Comparison of ENCODE assay signal across 8 mouse cellular contexts in the genomic region with DNA sequence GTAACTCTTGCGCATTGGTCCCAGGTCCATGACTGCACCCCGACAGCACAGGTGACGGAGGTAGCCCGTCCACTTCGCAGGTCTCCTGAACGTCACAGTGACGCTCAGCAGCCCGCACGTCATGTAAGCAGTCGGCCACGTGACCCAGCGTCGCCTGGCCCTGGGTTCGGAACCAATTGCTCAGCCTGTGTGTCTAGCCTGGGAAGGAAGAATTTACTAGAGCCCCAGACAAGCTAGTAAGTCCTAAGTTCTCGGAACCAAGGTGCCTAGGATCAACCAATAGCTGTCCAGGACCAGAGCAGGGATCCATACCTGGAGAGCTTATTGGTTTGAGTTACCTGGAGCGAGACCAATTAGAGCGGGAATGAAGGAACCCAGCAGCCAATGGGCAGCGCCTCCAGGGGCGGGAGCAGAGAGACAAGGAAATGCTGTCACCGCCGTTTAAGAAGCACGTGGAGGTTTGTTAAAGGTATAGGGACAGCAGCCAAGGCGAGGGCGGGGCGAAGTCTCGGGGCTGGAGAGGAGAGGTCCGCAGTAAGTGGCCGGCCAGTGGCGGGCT. TPM values are rescaled to one million over a fixed set of nuclear protein-coding genes. Genes with fewer than 3 reads are reported as not detected.
A peak's percentile ranks its signal among the peaks of the same experiment; 100 is the strongest.
DNase-seq lines count a peak whose midpoint lies in the region; ATAC-seq and TF ChIP-seq lines count a peak whose summit lies in the region.

TSS of gene Pnpo (minus strand) at position 241 of the 559 bp plus-strand sequence.

- peak within 1 kb of the TSS; percentile 14; the same call in 1 of the 2 replicates for H3K27ac ChIP-seq in ES-E14 (ENCODE audit: insufficient read depth, low read depth, low read length, poor library complexity, severe bottlenecking)
- no peak within 1 kb of the TSS for H3K27ac ChIP-seq in forebrain, embryonic 16.5 days (ENCODE audit: low read length)
- H3K27ac ChIP-seq in layer of hippocampus, adult 2 months: peak within 1 kb of the TSS; percentile 87
- peak within 1 kb of the TSS; percentile 63 for H3K27ac ChIP-seq in lung, embryonic 14.5 days (ENCODE audit: low read depth)
- no peak within 1 kb of the TSS for H3K27ac ChIP-seq in olfactory bulb, adult 2 months (ENCODE audit: insufficient read depth, low read depth, low read length)
- peak within 1 kb of the TSS; percentile 42; the same call in 1 of the 2 replicates for H3K27ac ChIP-seq in thymus, adult 2 months (ENCODE audit: control insufficient read depth, insufficient read depth, low read length)

- DNase-seq in ES-E14 (ENCODE audit: low read depth, low spot score): peak; percentile 94
- peak; percentile 90 to 96 for DNase-seq in cerebellum, adult 18-20 months
- peak; percentile 85 to 87 for DNase-seq in heart, postnatal 36 days
- DNase-seq in layer of hippocampus, adult 2 months (ENCODE audit: low spot score in 2 of 2): peak; percentile 88 to 96
- DNase-seq in lung, embryonic 14.5 days: peak; percentile 94
- peak; percentile 92 for DNase-seq in thymus, adult 2 months

- no peaks in the 10 kb centered on the region for H3K27me3 ChIP-seq in forebrain, embryonic 16.5 days (replicated peaks; ENCODE audit: control insufficient read depth, insufficient read depth, low read length)
- H3K27me3 ChIP-seq in lung, embryonic 14.5 days (ENCODE audit: insufficient read depth, low read length): no peaks in the 10 kb centered on the region
- H3K27me3 ChIP-seq in thymus, adult 2 months (ENCODE audit: control insufficient read depth, insufficient read depth, low read length): no peaks in the 10 kb centered on the region

- TF ChIP-seq CTCF in layer of hippocampus, adult 2 months (conservative IDR thresholded peaks at IDR 0.05): no peak
- no peak for TF ChIP-seq CTCF in lung, embryonic 14.5 days (IDR thresholded peaks at IDR 0.05; ENCODE audit: low read depth)
- no peak for TF ChIP-seq CTCF in olfactory bulb, adult 2 months (IDR thresholded peaks at IDR 0.05; ENCODE audit: insufficient read depth, low read depth, low read length)
- TF ChIP-seq CTCF in thymus, adult 2 months (IDR thresholded peaks at IDR 0.05; ENCODE audit: borderline replicate concordance, control insufficient read depth, extremely low read depth, insufficient read depth, low read length, poor library complexity): no peak; the same call in 1 of the 2 replicates

- WGBS in forebrain, embryonic 16.5 days: under 1% methylated on average over 29 of the region's 29 CpGs
- WGBS in lung, embryonic 14.5 days: 2% methylated on average over 29 of the region's 29 CpGs
- WGBS in olfactory bulb, adult 2 months: under 1% methylated on average over 29 of the region's 29 CpGs
- 1% methylated on average over 29 of the region's 29 CpGs for WGBS in thymus, adult 2 months

- peak within 1 kb of the TSS; percentile 98 for H3K4me2 ChIP-seq in forebrain, embryonic 16.5 days (ENCODE audit: low read length)
- peak within 1 kb of the TSS; percentile 98 for H3K4me2 ChIP-seq in lung, embryonic 14.5 days

- H3K9ac ChIP-seq in ES-E14 (ENCODE audit: insufficient read depth, low read depth, low read length, poor library complexity, severe bottlenecking): peak within 1 kb of the TSS; percentile 71
- peak within 1 kb of the TSS; percentile 58 for H3K9ac ChIP-seq in forebrain, embryonic 16.5 days (replicated peaks; ENCODE audit: low read depth, low read length)
- H3K9ac ChIP-seq in lung, embryonic 14.5 days: peak within 1 kb of the TSS; percentile 62

- in situ Hi-C loops in ES-E14 (cut with MboI; ENCODE audit: low sequenced_read_pairs in 2 of 2, unreplicated experiment in 2 of 2): no loop called here

- peak; percentile 99 for ATAC-seq in forebrain, embryonic 16.5 days
- peak; percentile 97 for ATAC-seq in lung, embryonic 14.5 days (ENCODE audit: insufficient read depth)

- H3K4me1 ChIP-seq in ES-E14 (ENCODE audit: control insufficient read depth in 2 of 2, insufficient read depth in 2 of 2, low read length in 2 of 2, poor library complexity in 1 of 2): peaks cover 0 to 5% of the 10 kb centered on the region in 2 experiments; a peak in 1 of 4 replicates
- peaks cover 20% of the 10 kb centered on the region for H3K4me1 ChIP-seq in forebrain, embryonic 16.5 days (replicated peaks; ENCODE audit: control insufficient read depth, insufficient read depth, low read length)
- H3K4me1 ChIP-seq in lung, embryonic 14.5 days (ENCODE audit: insufficient read depth): peaks cover 8% of the 10 kb centered on the region; the same call in 1 of the 2 replicates
- peaks cover 8% of the 10 kb centered on the region for H3K4me1 ChIP-seq in olfactory bulb, adult 2 months (ENCODE audit: control insufficient read depth, insufficient read depth, low read length)
- peaks cover 23% of the 10 kb centered on the region for H3K4me1 ChIP-seq in thymus, adult 2 months (replicated peaks; ENCODE audit: control insufficient read depth, insufficient read depth, low read length)

- intact Hi-C loops in heart, postnatal 36 days (cut with DNase I): loop anchor here (2.0 kb wide), 1 partner anchor 19 kb away; no protein-coding TSS in a partner anchor

- no peaks in the 10 kb centered on the region for H3K9me3 ChIP-seq in ES-E14 (ENCODE audit: control insufficient read depth, insufficient read depth, low read depth, low read length)
- no peaks in the 10 kb centered on the region for H3K9me3 ChIP-seq in forebrain, embryonic 16.5 days (ENCODE audit: control insufficient read depth, low read length)
- no peaks in the 10 kb centered on the region for H3K9me3 ChIP-seq in lung, embryonic 14.5 days (ENCODE audit: low read depth, low read length)

- H3K36me3 ChIP-seq in ES-E14 (ENCODE audit: control insufficient read depth, insufficient read depth, low read length, poor library complexity, severe bottlenecking): no peaks in the 10 kb centered on the region
- no peaks in the 10 kb centered on the region for H3K36me3 ChIP-seq in forebrain, embryonic 16.5 days (ENCODE audit: control insufficient read depth, insufficient read depth)
- H3K36me3 ChIP-seq in lung, embryonic 14.5 days (ENCODE audit: insufficient read depth): no peaks in the 10 kb centered on the region
- no peaks in the 10 kb centered on the region for H3K36me3 ChIP-seq in thymus, adult 2 months (ENCODE audit: control insufficient read depth, insufficient read depth, low read length)

- no peak for TF ChIP-seq POLR2A in olfactory bulb, adult 2 months (IDR thresholded peaks at IDR 0.05; ENCODE audit: insufficient read depth, low read depth, low read length)
- TF ChIP-seq POLR2A in thymus, adult 2 months (IDR thresholded peaks at IDR 0.05; ENCODE audit: control insufficient read depth, extremely low read depth, insufficient read depth, low read length, poor library complexity): peak; percentile 28; the same call in 1 of the 2 replicates

- H3K4me3 ChIP-seq in ES-E14 (ENCODE audit: insufficient read depth in 1 of 2, low read depth in 1 of 2, low read length in 2 of 2, poor library complexity in 1 of 2, severe bottlenecking in 1 of 2): peak within 1 kb of the TSS; percentile 71 to 95
- peak within 1 kb of the TSS; percentile 54 for H3K4me3 ChIP-seq in forebrain, embryonic 16.5 days (replicated peaks; ENCODE audit: low read length)
- peak within 1 kb of the TSS; percentile 84 for H3K4me3 ChIP-seq in layer of hippocampus, adult 2 months
- H3K4me3 ChIP-seq in lung, embryonic 14.5 days (ENCODE audit: low read depth, low read length): peak within 1 kb of the TSS; percentile 60
- peak within 1 kb of the TSS; percentile 72 for H3K4me3 ChIP-seq in olfactory bulb, adult 2 months (ENCODE audit: insufficient read depth, low read depth, low read length)
- H3K4me3 ChIP-seq in thymus, adult 2 months (ENCODE audit: control insufficient read depth, insufficient read depth, low read length): peak within 1 kb of the TSS; percentile 91

TF ChIP-seq in ES-E14, 5 proteins besides CTCF, POLR2A, EP300 and RAD21:
- TF ChIP-seq CHD2 (IDR thresholded peaks at IDR 0.05; ENCODE audit: low read depth, low read length) (peak; percentile 87), ZNF384 (IDR thresholded peaks at IDR 0.05; ENCODE audit: low read depth, low read length) (no peak), ZC3H11A (IDR thresholded peaks at IDR 0.05; ENCODE audit: borderline replicate concordance, low read depth, low read length) (no peak)
TF ChIP-seq in ES-E14: peak in this region for 1.

RNA-seq across cellular contexts. Expression of gene Pnpo, which starts in this region (rescaled TPM):
- total RNA-seq in ES-E14 (2012; rRNA removed): 24.0 and 27.7 TPM in 2 replicates
- 21.7 and 22.8 TPM in 2 replicates for polyA plus RNA-seq in forebrain, embryonic 16.5 days (2015; fragmentation: Nextera tagmentation; extraction: Ambion mirVana)
- 10 to 100 TPM; 12.8 to 13.9 TPM for total RNA-seq in heart, postnatal 36 days (2021)
- total RNA-seq in layer of hippocampus, adult 2 months (2021): 10 to 100 TPM; 36.7 to 36.8 TPM
- 18.4 and 19.5 TPM in 2 replicates for polyA plus RNA-seq in lung, embryonic 14.5 days (2014; fragmentation: Nextera tagmentation; extraction: Ambion mirVana)
- not detected in 2 replicates for polyA plus RNA-seq in olfactory bulb, adult 2 months (2012; ENCODE audit: insufficient read depth, insufficient read length, low replicate concordance, missing spikeins)
- polyA plus RNA-seq in thymus, adult 2 months (2012; rRNA removed): 22.5 and 25.7 TPM in 2 replicates

Comparison
In these comparisons a context has a peak if more than half of its experiments do, and no peak if none do; other contexts are left out.
1. RNA of gene Pnpo (polyA plus RNA-seq): 22.5 to 25.7 TPM in thymus, adult 2 months, 21.7 to 22.8 TPM in forebrain, embryonic 16.5 days and 18.4 to 19.5 TPM in lung, embryonic 14.5 days; not detected in olfactory bulb, adult 2 months; every median in the first group is over 10 times any median in the second.
2. H3K27ac ChIP-seq: peak in ES-E14 (single experiment), layer of hippocampus, adult 2 months (single experiment), lung, embryonic 14.5 days (single experiment) and thymus, adult 2 months (single experiment); none in forebrain, embryonic 16.5 days (single experiment) and olfactory bulb, adult 2 months (single experiment).
3. Peak in every context shown above with its lines, with median percentiles within 50 percentile points of each other: DNase-seq, H3K4me3 ChIP-seq and H3K9ac ChIP-seq.